Mouse (Mus musculus) midbrain, embryonic 16.5 days (tissue): ENCODE measurements at regions not wholly inside any gene's neighbourhood (a gene's known extent, or its start where the extent isn't known, plus 50 kb on each side); places are given as distances from the start of the nearest gene placed in this dataset.

Experiments
- ATAC-seq: fragments of 200-750 bp; cut with Nextera tagmentation; 2 replicates; pipeline ENCODE4 v1.8.0; 2017; ENCODE audit warnings: moderate TSS enrichment
- H3K27ac ChIP-seq: fragments of 300-500 bp; sonication (generic); 2 replicates; pipeline ENCODE4 v1.5.1; 2014; ENCODE audit warnings: mild to moderate bottlenecking, low read length, mixed read lengths
- H3K27me3 ChIP-seq: fragments of 300-500 bp; sonication (generic); 2 replicates; pipeline ENCODE4 v1.6.1; 2014; ENCODE audit warnings: low read depth, low read length, mixed read lengths; ENCODE audit not compliant: control insufficient read depth, insufficient read depth
- H3K36me3 ChIP-seq: fragments of 300-500 bp; sonication (generic); 2 replicates; pipeline ENCODE4 v1.6.1; 2014; ENCODE audit warnings: mild to moderate bottlenecking, low read length, moderate library complexity, mixed read lengths; ENCODE audit not compliant: control insufficient read depth, insufficient read depth
- H3K4me1 ChIP-seq: fragments of 300-500 bp; sonication (generic); 2 replicates; pipeline ENCODE4 v1.6.1; 2014; ENCODE audit warnings: mild to moderate bottlenecking, low read length, mixed read lengths; ENCODE audit not compliant: control insufficient read depth, insufficient read depth
- H3K4me2 ChIP-seq: fragments of 300-500 bp; sonication (generic); 2 replicates; pipeline ENCODE4 v1.6.1; 2014; ENCODE audit warnings: mild to moderate bottlenecking, low read length, mixed read lengths
- H3K4me3 ChIP-seq: fragments of 300-500 bp; sonication (generic); 2 replicates; pipeline ENCODE4 v1.5.1; 2014; ENCODE audit warnings: low read depth, mild to moderate bottlenecking, low read length, moderate library complexity, mixed read lengths
- H3K9ac ChIP-seq: fragments of 300-500 bp; sonication (generic); 2 replicates; pipeline ENCODE4 v1.6.1; 2014; ENCODE audit warnings: low read depth, low read length, mixed read lengths
- H3K9me3 ChIP-seq: fragments of 300-500 bp; sonication (generic); replicated peaks from 2 replicates; pipeline ENCODE4 v1.6.1; 2014; ENCODE audit warnings: mild to moderate bottlenecking, low read length, mixed read lengths; ENCODE audit not compliant: control insufficient read depth, poor library complexity, severe bottlenecking
- WGBS: fragments of 180-500 bp; shearing (Covaris S2); extraction: QIAGEN DNeasy Blood & Tissue Kit; methylation state at CpG from one replicate; pipeline ENCODE4 v1.1.7; 2014; 5-methylcytosine and 5-hydroxymethylcytosine counted together

DNA sequence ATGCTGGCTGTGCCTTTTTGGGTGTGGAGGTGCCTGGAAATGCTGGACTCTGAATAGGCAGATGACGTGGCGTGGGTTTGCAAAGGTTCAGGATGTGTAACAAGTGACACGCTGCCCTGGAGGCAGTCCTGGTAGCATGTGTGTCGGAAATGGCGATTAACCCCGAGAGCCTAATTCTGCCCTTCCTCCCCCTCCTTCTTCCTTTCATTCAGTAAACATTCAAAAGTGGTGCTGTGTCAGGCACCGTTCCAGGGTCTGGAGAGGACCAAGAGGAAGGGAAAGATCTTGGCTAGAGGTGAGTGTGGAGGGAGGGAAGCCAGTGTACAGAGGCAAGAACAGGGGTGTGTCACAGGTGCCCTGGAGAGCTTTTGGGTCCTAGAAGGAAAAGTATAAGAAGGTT is 151.5 kb upstream of the Gm3448 start:
- no peak overlapping the region for H3K4me2 ChIP-seq
- ATAC-seq: no peak
- peaks cover 9% of the 10 kb centered on the region for H3K4me1 ChIP-seq
- H3K27me3 ChIP-seq: no peaks in the 10 kb centered on the region
- no peaks in the 10 kb centered on the region for H3K36me3 ChIP-seq
- no peak overlapping the region for H3K9ac ChIP-seq
- H3K27ac ChIP-seq: no peak overlapping the region
- H3K9me3 ChIP-seq: no peaks in the 10 kb centered on the region
- no peak overlapping the region for H3K4me3 ChIP-seq
- 67% methylated on average over 7 of the region's 7 CpGs for WGBS

DNA sequence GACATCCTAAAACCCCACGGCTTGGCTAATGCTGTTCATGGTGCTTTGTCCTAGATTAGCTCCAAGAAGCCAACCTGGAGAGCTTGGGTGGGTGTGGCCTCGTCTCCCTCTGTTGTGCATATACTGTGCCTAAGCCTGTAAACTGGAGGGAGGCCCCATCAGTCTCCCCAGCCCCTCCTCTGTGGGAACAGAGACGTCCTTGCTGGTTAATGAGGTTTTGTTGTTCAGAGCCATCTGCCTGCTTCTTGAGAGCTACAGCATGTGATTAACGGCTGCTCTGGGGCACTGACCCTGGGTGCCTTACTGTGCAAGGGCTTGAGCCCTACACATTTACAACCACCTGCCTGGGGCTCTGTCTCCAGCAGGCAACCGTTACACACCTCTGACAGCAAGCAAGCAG is 143.9 kb upstream of the Gm3448 start:
- ATAC-seq: no peak
- Histone ChIP-seq H3K27ac (no peak overlapping the region), H3K4me1 (peaks cover 11% of the 10 kb centered on the region), H3K27me3 (no peaks in the 10 kb centered on the region), H3K9me3 (no peaks in the 10 kb centered on the region; the same call in 1 of the 2 replicates), H3K4me3 (no peak overlapping the region), H3K36me3 (no peaks in the 10 kb centered on the region), H3K9ac (no peak overlapping the region), H3K4me2 (no peak overlapping the region)
- 5% methylated on average over 5 of the region's 5 CpGs for WGBS

DNA sequence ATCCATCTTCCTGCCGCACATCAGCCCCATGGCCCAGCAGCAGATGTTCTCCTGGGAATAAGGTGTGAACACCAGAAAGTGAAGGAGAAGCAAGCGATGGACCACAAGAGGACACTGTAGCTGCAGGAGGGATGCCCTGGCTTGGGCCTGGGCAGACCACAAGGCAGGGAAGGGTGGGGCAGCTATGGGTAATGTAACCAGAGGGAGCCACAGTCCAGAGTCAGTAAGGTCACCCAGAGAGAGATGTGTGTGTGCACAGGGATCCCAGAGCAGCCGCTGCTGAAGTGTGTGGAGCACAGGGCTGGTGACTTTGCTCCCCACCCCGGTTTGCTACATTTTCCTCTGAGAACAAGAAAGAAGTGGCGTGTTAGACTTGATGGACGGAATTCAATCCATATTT is 142.5 kb upstream of the Gm3448 start:
- no peak for ATAC-seq
- WGBS: 78% methylated on average over 6 of the region's 6 CpGs
- Histone ChIP-seq H3K9me3 (no peaks in the 10 kb centered on the region; the same call in 1 of the 2 replicates), H3K9ac (no peak overlapping the region), H3K4me3 (no peak overlapping the region), H3K4me1 (peaks cover 17% of the 10 kb centered on the region), H3K4me2 (no peak overlapping the region), H3K27ac (no peak overlapping the region), H3K36me3 (no peaks in the 10 kb centered on the region), H3K27me3 (no peaks in the 10 kb centered on the region)

DNA sequence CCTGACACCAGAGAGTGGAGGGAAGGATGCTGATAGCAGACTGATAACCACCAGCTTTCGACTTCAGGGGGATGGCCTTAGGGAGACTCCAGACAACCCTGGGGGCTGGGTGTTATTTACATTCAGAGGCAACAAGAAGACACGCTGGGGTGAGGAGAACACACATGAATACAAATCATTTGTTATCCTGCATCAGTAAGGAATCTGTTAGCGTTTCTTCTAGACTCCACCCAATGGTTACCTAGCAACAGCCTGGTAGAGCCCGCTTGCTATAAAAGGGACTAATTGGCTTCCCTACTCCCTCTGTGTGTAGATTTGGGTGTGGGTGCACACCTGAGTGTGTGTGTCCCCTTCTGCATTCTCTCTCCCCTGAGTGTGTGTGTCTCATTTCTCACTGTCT is 140.8 kb upstream of the Gm3448 start:
- no peak overlapping the region for H3K4me2 ChIP-seq
- H3K27ac ChIP-seq: no peak overlapping the region
- H3K9ac ChIP-seq: no peak overlapping the region
- no peaks in the 10 kb centered on the region for H3K27me3 ChIP-seq
- H3K4me1 ChIP-seq: peaks cover 17% of the 10 kb centered on the region
- ATAC-seq: peak; percentile 67
- H3K4me3 ChIP-seq: no peak overlapping the region
- no peaks in the 10 kb centered on the region for H3K9me3 ChIP-seq
- no peaks in the 10 kb centered on the region for H3K36me3 ChIP-seq
- WGBS: 9% methylated on average over 4 of the region's 4 CpGs

DNA sequence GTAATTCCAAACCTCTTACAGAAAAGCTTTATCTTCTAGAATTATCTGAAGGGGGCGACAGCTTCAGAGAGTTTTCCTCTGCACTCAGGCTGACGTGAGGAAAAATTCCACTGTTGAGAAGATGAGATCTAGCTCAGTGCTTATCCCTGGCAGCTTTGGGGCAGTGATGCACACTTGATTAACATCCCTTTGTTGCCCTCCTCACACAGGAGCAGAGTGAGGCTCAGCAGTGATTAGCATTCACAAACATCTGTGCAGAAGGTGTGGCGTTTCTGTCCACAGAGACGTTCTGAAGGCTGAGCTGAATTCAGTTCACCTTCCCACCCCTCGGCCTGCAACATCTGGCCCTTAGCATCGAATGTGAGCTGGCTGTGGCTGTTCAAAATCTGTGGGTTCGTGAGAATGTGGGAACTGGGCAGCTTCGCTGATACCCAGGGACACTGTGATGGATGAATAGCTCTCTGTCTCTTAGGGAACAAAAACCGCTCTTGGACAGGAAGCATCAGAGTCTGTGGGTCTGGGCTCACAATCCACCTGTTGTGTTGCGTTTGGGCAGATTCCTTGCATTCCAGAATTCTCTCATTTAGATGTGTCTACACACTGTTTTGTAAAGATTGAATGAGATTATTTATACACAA is 139.0 kb upstream of the Gm3448 start:
- H3K27ac ChIP-seq: no peak overlapping the region
- peak; percentile 44; the same call in 1 of the 2 replicates for ATAC-seq
- peaks cover 17% of the 10 kb centered on the region for H3K4me1 ChIP-seq
- no peaks in the 10 kb centered on the region for H3K9me3 ChIP-seq
- no peak overlapping the region for H3K9ac ChIP-seq
- no peak overlapping the region for H3K4me3 ChIP-seq
- no peak overlapping the region for H3K4me2 ChIP-seq
- WGBS: 14% methylated on average over 10 of the region's 10 CpGs
- H3K27me3 ChIP-seq: no peaks in the 10 kb centered on the region
- no peaks in the 10 kb centered on the region for H3K36me3 ChIP-seq

DNA sequence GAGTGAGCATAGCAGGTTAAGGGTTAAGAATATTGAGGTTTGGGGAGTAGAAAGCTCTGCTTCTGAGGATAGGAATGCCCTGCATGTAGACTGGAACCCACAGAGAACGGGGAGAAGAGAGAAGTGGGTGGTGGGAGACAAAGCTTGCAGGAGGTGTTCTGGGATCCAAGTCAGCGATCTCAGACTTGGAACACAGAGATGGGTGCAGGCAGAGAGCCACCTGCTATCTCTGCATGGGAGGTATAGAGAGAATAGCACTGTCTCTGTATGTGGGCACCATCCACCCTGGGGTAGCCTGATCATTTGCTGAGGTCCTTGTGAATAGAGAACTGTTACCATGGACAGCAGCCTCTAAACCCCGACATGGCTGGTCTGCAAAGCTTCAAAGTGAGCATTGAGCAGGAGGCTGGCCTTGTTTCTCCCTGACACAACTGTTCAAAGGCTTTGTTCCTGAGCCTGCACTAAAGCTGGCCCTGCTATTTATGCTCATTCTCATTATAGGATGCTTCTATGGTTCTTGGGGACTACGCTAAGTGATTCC is 138.1 kb upstream of the Gm3448 start:
- Histone ChIP-seq H3K27ac (no peak overlapping the region), H3K4me2 (no peak overlapping the region), H3K4me1 (peaks cover 17% of the 10 kb centered on the region), H3K9ac (no peak overlapping the region), H3K27me3 (no peaks in the 10 kb centered on the region), H3K4me3 (no peak overlapping the region), H3K36me3 (no peaks in the 10 kb centered on the region), H3K9me3 (no peaks in the 10 kb centered on the region)
- 47% methylated on average over 4 of the region's 4 CpGs for WGBS
- ATAC-seq: no peak

DNA sequence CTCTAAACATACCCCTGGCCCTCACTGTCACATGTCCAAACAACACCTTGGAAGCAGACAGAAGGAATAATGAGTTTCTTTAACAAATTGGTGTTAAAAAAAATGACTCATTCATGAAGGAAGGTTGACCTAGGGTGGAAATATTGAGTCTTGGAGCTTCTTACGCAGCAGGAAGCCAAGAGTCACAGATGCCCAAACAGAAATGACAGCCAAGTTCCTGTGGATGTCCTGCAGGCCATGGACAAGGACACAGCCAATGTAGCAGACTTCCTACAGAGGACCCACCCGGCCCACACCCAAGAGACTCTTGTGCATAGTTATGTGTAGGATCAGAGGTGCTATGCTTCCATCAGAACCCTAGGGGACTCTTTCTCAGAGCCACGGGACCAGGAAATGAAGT is 136.1 kb upstream of the Gm3448 start:
- Histone ChIP-seq H3K27ac (no peak overlapping the region), H3K9ac (no peak overlapping the region), H3K4me1 (peaks cover 15% of the 10 kb centered on the region), H3K36me3 (no peaks in the 10 kb centered on the region), H3K27me3 (no peaks in the 10 kb centered on the region), H3K9me3 (no peaks in the 10 kb centered on the region), H3K4me3 (no peak overlapping the region), H3K4me2 (no peak overlapping the region)
- 81% methylated on average over 3 of the region's 3 CpGs for WGBS
- ATAC-seq: no peak

DNA sequence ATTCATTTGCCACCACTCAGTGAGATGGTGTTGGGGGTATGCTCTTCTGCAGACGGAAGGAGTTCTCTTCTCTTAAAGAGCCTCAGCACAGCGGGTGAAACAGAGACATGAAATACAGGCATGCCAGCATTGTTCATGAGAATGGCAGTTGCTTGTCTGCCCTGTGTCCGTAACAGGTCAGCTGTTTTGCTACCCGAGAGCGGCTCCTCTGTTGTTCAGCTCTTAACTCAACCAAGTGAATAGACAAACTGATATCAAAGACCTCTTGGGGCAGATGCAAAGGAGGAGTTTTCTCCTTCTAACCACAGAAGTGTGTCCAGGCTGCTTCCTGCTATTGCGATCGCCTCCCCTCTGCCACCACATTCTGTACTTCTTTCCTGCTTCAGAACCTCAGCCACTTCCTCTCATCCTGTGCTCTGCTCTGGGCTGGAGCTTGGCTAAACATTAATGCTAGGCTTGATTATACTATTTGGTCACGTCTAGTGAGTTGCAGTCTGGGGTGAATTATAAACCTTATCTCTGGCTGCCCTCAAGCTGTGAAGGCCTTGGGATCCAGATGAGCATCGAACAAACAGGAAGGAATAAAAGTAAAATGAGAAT is 133.1 kb upstream of the Gm3448 start:
- WGBS: 55% methylated on average over 9 of the region's 9 CpGs
- Histone ChIP-seq H3K27ac (no peak overlapping the region), H3K4me3 (no peak overlapping the region), H3K27me3 (no peaks in the 10 kb centered on the region), H3K4me1 (no peaks in the 10 kb centered on the region), H3K9me3 (no peaks in the 10 kb centered on the region), H3K4me2 (no peak overlapping the region), H3K36me3 (no peaks in the 10 kb centered on the region), H3K9ac (no peak overlapping the region)
- ATAC-seq: no peak

DNA sequence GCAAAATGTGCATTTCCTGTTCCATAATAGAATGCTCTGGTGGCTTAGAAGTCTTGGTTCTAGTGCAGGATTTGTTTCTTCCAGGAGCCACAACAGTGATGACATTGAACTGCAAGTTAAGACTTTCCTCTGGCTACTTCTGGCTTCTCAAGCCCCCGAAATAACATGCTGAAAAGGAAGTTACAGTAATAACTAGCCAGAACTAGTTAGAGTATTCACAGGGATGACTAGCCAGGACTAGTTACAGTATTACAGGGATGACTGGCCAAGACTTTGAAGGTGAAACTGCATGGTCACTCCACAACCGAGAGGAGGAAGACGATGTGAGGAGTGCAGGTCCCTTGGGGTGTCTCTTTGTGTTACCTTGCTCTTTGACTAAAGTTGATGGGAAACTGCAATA is 126.6 kb upstream of the Gm3448 start:
- Histone ChIP-seq H3K36me3 (no peaks in the 10 kb centered on the region), H3K4me3 (no peak overlapping the region), H3K4me1 (no peaks in the 10 kb centered on the region), H3K4me2 (no peak overlapping the region), H3K27me3 (no peaks in the 10 kb centered on the region), H3K9ac (no peak overlapping the region), H3K9me3 (no peaks in the 10 kb centered on the region), H3K27ac (no peak overlapping the region)
- ATAC-seq: no peak
- 91% methylated on average over 3 of the region's 3 CpGs for WGBS
